Mouse (Mus musculus) heart, postnatal 14 days (tissue): ENCODE results near the gene Pitpnm3. TPM values are rescaled to one million over a fixed set of nuclear protein-coding genes. Genes with fewer than 3 reads are reported as not detected.
"Not testable (repeated sequence)": the region's sequence is repeated elsewhere in the genome, so short reads cannot be mapped to it uniquely, and the experiment has no call there.

Experiments
- DNase-seq, 2 experiments: peaks; one replicate each; pipeline ENCODE4 v3.0.0; 2021 to 2022
- intact Hi-C: fragments of 180-260 bp; cut with DNase I; formaldehyde crosslinking; loops from one replicate; pipeline ENCODE4 v1.15.1; 2025
- long read RNA-seq, 2 experiments: library from polyadenylated mRNA; stranded (forward); transcript quantifications; one replicate each; pipeline ENCODE4 v2.0.0; 2021
- total RNA-seq, 2 experiments: library from RNA; stranded (reverse); gene quantifications; 2 replicates each; pipeline ENCODE4 v1.2.3; 2021

Gene Pitpnm3
- 1 to 10 TPM; 1.3 to 1.6 TPM for total RNA-seq
- long read RNA-seq, experiment 1: 0 reads
- long read RNA-seq, experiment 2: 0 reads

DNA sequence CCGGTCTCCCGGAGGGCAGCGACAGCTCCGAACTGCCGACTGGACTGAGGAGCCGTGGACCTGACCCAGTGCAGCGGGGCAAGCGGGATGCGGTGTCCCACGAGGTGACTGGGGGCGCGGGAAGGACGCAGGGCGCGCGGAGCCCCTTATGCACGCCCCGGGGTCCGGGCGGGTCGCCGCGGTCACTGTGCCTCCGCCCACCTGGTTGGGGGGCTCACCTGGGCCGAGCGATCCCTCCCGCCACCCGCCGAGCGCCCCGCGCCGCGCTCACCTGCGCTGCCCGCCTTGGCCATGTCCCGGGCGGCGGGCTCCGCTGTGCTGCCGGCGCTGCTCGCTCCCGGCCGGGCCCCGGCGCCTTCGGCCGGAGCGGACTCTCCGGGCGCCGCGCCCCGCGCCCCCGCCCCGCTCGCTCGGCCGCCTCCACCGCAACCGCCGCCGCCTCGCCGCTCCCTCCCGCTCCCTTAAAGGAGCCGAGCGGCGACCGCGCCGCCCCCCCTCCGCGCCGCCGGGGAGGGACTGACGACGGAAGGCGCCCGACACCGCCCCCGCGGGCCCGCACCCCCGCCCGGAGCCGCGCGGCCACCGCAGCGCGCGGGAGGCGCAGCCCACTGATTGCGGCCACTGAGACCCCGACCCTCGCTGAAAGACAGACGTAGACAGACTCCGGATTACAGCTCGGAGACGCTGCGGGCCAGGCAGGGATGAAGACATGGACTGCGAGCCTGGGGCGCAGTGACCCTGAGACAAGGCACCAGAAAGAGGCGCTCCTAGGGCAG, at the start of gene Pitpnm3:
Gene Pitpnm3 (minus strand): TSS at position 396 of the 776 bp plus-strand sequence.
- intact Hi-C loops: loop anchor here (5.0 kb wide), 1 partner anchor 68 kb away; no protein-coding TSS in a partner anchor
- peak; percentile 56 to 72 for DNase-seq

DNA sequence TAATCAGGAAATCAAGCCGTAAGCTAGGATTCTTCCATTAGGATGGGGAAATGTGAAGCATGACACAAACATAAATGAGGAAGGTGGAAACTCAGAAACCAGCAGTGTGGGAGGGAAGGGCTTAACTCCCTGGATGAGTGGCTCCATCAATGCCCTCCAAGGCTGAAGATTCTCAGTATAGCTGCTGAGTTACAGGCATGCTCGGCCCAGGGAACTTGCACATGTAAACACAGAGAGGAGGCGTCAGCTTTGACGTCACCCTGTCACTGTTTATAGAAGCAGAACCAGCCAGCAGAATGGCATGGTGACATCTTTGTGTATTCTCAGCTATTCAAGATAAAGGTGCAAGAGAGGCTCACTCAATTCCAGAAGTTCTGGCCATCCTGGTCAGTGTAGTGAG, 48.7 kb upstream of the Pitpnm3 start:
- DNase-seq: no peak
- intact Hi-C loops: no loop called here

DNA sequence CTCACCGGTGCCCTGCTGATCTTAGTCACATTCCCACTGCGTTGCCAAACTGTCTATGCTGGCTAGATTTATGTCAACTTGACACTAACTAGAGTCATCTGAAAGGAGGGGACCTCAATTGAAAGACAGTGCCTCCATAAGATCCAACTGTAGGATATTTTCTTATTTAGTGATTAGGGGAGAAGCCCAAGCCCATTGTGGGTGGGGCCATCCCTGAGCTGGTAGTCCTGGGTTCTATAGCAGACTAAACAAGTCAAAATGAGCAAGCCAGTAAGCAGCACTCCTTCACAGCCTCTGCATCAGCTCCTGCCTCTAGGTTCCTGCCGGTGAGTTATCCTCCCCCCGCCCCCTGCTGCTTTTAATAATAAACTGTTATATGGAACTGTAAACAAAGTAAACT, 45.6 kb upstream of the Pitpnm3 start:
- DNase-seq: no peak
- intact Hi-C loops: no loop called here

DNA sequence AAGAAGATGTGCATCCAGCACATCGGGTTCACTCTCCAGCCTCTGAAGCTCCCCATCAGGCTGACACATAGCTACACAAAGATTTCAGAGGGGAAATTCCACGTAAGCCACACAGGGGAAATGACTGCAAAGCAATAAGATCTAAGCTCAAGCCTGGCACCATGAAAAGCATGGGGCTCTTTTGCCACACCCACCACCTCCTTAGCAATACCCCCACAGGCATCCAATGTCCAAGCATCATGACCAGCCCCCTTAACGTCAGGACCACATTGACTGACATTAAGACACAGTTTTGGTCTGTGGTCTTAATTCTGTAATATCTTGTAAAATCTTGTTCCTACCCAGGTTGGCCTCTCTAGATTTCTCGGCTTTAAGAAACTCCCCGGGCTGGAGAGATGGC, 45.0 kb upstream of the Pitpnm3 start:
- no peak for DNase-seq
- intact Hi-C loops: no loop called here

DNA sequence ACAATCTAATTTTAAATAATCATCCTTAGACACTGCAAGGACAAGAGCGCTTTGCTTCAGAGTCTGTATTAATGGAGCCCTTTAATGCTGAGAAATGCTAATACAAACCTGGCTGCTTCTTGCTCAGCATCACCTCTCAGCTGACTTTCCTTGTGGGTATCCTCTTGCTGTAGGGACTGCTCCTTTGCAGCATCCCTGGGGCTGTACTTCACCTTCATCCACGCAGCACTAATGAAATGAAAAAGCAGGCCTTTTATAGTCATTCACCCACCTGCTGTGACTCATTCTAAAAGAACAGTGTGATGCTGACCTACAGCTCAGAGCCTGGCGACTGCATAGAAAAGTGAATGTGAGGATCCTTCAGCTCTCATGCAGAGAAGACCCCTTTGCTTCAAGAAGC, 41.0 kb upstream of the Pitpnm3 start:
- intact Hi-C loops: no loop called here

DNA sequence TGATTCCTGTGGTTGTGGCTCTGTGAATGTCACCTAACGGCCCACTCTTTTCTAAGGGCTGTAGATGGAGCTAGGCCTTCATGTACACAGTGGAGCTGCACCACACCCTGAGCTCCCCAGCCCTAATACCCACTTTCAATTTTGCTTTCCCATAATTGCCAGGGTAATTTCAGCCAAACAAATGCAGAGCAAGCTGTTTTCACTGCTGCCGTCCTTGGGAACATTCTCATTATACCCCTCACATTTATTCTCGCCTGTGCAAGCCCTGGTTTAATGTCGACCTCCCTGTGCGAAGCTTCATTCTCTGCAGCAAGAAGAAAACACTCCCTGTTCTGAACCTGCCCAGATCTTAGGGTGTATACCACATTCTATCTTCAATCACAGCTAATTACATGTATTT, 40.4 kb upstream of the Pitpnm3 start:
- DNase-seq: no peak
- intact Hi-C loops: no loop called here

More for the DNA sequence above, 41.0 kb upstream of the Pitpnm3 start:
- DNase-seq: no peak

DNA sequence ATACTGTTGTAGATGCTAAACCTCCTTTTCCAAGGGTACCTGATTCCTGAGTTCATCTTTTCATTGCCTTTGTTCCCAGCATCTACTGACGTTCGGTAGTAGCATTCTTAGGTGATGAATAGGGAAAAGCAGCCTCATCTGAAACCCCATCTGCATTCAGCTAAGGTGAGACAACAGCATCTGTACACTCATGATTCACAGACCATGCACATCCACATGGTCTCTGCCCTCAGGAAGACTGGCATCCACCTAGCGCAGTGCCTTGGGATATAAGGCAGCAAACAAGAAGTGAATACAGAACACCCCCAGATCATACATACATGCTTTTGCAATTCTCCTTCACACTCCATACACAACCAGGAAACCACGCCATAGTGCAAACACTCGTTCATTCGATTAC, 39.1 kb upstream of the Pitpnm3 start:
- intact Hi-C loops: no loop called here
- DNase-seq: no peak

DNA sequence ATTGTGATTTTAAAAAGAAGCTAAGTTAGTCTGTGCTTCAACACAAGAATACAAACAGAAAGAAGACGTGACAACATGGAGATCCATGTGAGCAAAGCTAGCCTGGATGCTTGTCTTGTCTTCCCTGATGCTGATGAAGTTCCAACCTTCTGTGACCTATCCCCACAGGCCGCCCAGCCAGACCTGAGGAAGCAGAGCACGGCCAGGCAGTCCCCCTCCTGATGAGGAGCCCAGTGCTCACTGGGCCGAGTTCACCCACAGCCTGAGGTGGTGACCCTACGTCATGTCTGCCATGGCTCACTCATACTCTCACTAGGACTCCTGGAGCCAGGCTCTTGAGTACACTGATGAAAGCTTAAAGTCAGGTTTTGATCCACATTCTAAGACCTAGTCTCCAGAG, 37.9 kb upstream of the Pitpnm3 start:
- no peak for DNase-seq
- intact Hi-C loops: no loop called here

DNA sequence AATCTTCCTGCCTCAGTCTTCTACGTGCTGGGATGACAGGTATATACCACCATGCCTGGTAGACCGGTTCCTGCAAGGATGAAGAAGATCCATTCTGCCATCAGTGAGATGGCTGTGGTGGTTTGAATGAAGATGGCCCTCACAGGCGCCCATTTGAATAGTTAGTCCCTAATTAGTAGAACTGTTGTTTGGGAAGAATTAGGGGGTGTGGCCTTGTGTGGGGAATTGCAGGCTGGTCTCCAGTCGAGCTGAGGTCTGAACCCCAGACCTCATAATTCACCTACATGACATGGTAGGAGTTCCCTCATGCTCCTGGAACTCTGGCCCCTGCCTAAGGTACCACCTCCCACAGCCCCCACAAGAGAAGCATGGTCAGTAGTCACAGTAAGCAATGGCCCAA, 36.3 kb upstream of the Pitpnm3 start:
- DNase-seq, intact Hi-C loops: not testable (repeated sequence)

DNA sequence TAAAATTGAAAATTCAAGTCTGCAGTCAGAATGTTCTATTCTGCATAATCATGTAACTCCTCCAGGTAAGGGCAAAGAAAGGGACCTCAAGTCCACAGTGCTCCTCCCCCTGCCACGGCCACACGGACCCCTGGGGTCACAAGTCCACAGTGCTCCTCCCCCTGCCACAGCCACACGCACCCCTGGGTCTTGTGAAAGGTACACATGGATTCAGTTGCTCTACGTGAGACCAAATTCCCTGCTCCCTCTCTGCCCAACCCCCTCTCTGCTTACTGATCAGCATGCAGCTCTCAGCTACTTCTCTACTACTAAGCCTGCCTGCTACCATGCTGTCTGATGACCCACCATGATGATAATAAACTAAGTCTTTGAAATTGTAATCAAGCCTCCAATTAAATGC, 34.3 kb upstream of the Pitpnm3 start:
- DNase-seq: no peak
- intact Hi-C loops: no loop called here

DNA sequence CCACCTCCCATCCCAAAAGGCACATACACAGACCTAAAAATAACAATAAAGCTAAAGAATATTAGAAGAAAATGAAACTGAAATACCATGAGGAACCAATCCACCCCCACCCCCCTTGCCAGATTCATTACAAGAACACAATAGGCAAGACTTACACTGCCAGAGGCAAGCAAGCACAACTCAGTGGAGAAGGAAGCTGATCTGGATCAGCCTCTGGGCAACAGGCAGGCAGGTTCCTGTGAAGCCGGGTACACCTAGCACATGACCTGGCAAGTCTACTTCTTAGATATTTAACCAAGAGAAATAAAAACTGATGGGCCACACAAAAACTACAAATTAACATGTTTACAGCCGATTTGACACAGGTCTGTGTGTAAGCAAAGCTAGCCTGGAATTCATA, 27.6 kb upstream of the Pitpnm3 start:
- intact Hi-C loops: no loop called here
- no peak for DNase-seq

DNA sequence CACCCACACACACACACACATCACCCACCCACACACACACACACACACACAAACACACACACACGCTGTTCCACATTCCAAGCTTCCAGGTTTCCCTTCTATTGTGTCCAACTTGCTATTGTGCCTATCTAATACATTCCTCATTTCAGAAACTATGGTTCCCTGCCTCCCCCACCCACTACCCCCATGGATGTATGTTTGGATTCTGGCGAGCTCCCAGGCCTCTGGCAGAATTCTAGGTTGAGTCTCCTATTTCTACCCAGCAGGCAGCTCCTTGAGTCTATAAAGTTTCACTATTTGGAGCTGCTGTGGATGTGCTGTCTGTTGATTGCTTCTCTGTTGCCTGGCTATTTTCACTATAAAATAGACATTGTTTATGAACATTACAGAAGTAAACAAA, 21.0 kb upstream of the Pitpnm3 start:
- intact Hi-C loops: no loop called here
- DNase-seq: no peak

DNA sequence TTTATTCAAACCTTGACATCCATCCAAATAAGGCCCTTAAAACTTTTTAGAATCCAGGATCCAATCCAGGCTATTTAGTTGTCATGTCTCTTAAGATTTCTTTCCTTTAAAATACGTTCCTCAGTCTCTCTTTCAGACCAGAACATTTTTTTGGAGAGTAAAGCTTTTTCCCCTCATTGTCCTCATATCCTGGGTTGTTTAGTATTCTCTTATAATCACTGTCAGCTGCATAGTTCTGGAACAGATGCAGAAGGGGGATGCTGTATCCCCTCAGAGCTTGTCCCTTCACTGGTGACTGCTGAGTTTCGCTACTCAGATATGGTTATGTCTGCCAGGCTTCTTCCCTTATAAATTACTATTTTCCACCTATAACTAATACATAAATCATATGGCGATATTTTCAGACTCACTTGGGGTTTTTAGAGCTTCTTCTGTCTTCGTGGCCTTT, 20.4 kb upstream of the Pitpnm3 start:
- intact Hi-C loops: no loop called here
- no peak for DNase-seq

DNA sequence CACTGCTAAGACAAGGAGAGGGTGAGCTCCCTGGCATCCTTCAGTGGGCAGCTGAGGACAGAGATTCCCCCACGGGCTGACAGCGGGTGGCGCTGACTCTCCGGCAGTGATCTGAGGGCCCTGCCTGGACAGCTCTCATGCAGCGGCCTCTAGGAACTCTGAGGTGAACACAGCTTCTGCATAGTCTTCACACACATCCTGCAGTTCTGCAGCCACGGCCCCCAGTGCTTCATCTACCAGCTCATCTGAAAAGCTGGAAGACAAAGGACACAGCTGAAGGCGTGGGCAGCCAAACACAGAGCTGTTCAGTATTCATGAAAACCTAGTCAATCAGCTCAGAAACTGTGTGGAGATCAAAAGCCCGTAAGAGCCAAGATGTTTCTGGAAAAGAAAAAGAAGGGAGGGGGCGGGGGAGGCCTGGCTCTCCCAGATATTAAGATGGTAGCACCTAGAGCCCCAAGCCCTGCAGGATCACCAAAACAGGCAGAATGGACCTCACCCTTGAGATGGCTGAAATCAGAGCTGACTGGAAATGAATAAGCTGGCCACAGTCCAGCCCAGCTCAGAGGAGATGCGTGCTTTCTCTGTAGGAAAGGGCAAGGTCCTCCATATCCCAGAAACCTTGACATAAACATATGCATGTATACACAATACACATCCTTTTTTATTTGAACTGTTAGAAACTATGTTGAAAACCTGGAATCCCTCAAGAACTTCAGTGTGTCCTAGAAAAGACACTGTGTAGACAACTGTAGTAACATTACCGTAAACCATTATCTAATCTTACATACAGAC, 19.8 kb upstream of the Pitpnm3 start:
- no peak for DNase-seq
- intact Hi-C loops: no loop called here

DNA sequence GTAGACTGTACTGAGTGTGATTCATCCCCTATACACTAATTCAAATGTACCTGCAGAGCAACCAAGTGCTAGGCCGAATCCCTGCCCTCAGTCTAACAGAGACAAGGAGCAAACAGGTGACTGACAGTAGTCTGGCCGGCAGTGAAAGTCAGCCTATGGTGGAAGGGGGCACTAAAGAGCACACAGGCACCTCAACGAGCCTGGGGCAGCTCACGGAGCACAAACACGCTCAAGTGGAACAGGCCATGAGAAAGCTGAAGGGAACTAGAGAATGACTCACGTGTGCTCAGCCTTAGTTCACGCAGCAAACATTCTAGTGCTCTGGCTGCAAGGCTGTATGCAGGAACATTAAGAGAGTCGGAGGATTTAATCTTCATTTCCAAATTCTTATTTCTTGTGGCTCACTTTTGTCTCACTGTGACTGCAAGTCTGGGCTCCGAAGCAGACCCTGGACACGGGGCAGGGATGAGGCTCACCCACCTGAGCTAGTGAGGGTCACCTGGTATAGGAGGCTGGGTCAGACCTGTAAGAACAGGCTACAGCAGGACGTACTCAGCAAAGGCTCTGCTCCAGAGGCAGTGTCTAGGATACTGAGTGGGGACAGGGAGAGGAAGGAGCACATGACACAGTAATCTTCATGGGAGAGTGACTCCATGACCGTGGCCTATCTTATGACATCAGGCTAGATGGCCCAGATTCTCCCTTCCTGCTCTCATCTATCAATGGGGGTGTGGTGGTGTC, 17.7 kb upstream of the Pitpnm3 start:
- intact Hi-C loops: no loop called here
- DNase-seq: no peak

DNA sequence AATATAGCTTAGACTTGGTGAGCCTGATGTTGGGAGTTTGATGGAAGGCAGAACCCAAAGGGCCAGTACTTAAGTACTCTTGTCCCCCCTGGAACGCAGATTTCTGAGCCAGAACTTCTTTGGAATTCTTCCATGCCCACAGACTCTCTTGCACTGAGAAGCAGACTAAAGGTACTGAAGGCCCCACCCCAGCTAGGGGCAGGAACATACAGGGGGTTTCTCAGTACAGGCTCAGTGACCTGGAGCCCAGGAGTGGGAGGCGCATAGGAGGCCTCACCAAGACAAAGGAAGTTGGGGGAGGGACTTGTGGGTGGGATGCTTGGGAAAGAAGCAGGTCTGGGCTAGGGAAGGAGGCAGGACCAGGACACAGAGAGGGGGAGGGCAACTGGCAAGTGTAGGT, 15.5 kb upstream of the Pitpnm3 start:
- DNase-seq: no peak
- intact Hi-C loops: no loop called here

DNA sequence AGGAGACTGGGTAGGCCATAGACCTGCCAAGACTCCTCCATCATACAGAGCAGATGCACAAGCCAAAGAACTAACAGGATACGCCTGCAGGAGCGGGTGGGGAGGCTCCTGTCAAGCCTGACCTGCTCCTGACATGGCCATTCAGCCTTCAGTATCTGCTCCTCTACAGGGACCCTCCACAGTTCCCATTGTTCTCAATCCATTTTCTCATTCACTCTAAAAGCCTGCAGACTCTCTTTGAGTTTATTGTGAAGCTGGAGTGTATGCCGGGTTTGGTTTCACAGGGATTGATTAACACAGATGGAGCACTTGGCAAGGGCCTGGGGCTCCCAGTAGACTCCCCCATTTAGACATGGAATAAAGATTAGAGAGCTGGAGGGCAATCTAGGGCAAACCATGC, 12.3 kb upstream of the Pitpnm3 start:
- no peak for DNase-seq
- intact Hi-C loops: no loop called here

DNA sequence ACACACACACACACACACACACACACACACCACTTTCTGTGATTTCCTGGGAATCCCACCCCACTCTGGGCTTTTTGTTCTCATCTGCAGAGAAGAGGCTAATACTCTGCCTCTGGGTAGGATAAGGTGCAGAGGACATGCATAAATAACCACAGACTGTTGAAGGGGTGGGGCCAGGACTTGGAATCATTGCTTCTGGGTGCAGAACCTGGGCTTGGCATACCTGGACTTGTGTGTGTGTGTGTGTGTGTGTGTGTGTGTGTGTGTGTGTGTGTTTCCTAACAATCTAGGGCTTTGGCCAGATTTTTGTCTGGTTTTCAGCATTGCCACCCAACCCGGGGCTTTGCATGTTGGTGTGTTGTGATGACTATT, 10.3 kb upstream of the Pitpnm3 start:
- intact Hi-C loops: loop anchor here (2.0 kb wide), 1 partner anchor 93 kb away; no protein-coding TSS in a partner anchor

DNA sequence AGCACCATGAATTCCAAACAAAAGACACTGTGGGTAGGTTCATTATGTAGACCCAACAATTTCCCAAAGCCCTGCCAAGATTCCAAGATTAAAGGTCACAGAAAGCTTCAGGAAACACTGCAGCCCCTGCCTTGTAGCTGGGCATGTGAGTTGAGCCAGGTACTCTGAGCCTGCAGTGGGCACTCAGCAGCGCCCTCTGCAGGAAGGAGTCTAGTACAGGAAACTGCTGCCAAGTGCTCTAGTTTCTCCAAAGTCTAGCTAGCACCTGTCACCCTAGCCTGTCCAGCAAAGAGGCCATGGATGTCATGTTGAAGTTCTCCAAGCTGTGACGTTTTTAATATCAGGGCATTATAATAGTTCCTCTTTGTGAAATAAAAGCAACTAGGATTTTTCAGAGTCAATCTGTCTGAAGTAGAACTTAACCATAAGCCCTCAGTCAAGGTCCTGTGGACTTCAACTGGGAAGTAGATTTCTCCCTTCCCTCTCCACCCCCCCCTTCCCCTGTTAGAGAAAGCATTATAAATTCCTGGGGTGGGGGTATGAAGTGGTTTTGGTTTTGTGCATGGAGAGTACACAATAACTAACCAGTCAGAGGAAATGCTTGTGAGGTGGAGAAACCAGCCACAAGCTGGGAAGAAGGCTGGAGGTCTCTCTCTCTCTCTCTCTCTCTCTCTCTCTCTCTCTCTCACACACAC, 9.8 kb upstream of the Pitpnm3 start:
- peak in 1 of 2 experiments; percentile 55 for DNase-seq
- intact Hi-C loops: loop anchor here (2.0 kb wide), 1 partner anchor 93 kb away; no protein-coding TSS in a partner anchor

More for the DNA sequence above, 10.3 kb upstream of the Pitpnm3 start:
- DNase-seq: no peak

DNA sequence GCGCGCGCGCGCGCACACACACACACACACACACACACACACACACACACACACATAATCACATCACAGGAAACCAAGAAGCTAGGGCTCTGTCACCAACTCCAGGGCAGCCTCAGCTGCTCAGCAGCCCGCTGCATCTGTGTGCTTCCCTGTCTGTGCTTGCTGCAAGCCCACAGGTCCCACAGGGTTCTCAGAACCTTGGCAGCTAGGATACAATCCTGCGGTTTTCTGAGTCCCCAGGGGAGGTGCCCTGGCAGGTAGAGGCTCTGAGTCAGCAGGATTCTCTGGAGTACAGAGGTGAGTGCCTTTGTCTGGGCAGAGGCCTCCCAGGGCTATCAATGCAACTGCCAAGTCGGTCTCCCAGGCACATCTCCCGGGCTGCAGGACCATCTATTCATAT, 7.3 kb upstream of the Pitpnm3 start:
- DNase-seq: no peak
- intact Hi-C loops: no loop called here
